Mouse (Mus musculus): ENCODE data around the gene Ankrd28. TPM values are rescaled to one million over a fixed set of nuclear protein-coding genes. Genes with fewer than 3 reads are reported as not detected.

The Ankrd28 gene
- polyA plus RNA-seq, 1 experiment, result 6.5 TPM

DNA sequence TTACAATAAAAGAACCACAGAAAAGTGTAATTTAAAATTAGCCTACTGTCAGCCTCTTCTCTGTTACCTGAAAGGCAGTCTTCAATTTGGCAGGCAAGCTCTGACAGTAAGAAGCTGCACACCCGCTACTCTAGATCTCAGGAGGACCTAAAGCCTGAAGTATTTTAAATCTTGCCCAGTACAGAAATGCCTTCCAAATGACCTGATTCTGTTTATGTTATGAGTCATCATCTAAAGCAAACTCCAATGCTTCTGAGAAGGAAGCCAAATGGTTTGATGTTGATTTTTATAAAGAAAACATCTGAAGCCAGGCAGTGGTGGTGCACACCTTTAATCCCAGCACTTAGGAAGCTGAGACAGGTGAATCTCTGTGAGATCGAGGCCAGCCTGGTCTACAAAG is 130.1 kb downstream of the Ankrd28 start:
- no peaks in the 10 kb centered on the region for H3K79me2 ChIP-seq (ENCODE audit: control insufficient read depth, insufficient read depth)
- no peak overlapping the region for H3ac ChIP-seq (ENCODE audit: control insufficient read depth, insufficient read length)
- TF ChIP-seq REST (IDR thresholded peaks at IDR 0.05; ENCODE audit: insufficient read depth, insufficient read length), result no peak
- TF ChIP-seq TCF12 (IDR thresholded peaks at IDR 0.05; ENCODE audit: insufficient read depth, poor library complexity, severe bottlenecking), result no peak
- TF ChIP-seq CEBPB (IDR thresholded peaks at IDR 0.05; ENCODE audit: insufficient read depth, poor library complexity, severe bottlenecking), result no peak
- TF ChIP-seq SRF (IDR thresholded peaks at IDR 0.05; ENCODE audit: control insufficient read depth, insufficient read length, low read depth), result no peak
- TF ChIP-seq POLR2AphosphoS2 (IDR thresholded peaks at IDR 0.05; ENCODE audit: insufficient read length, low read depth), result no peak
- TF ChIP-seq MYOD1 (IDR thresholded peaks at IDR 0.05; ENCODE audit: control insufficient read depth in 1 of 3, insufficient read length in 2 of 3, low read depth in 2 of 3), result no peak
- TF ChIP-seq USF1 (IDR thresholded peaks at IDR 0.05; ENCODE audit: low read depth), result no peak
- no peak for TF ChIP-seq POLR2A (IDR thresholded peaks at IDR 0.05; ENCODE audit: insufficient read length, low read depth)
- no peak for TF ChIP-seq MYOG (IDR thresholded peaks at IDR 0.05; ENCODE audit: control insufficient read depth in 1 of 3, insufficient read depth in 1 of 3, insufficient read length in 2 of 3, low read depth in 2 of 3)
- TF ChIP-seq E2F4 (IDR thresholded peaks at IDR 0.05; ENCODE audit: insufficient read depth), result no peak
- TF ChIP-seq MAX (IDR thresholded peaks at IDR 0.05; ENCODE audit: low read depth), result no peak
- TF ChIP-seq TCF3 (IDR thresholded peaks at IDR 0.05; ENCODE audit: insufficient read length, low read depth), result no peak
- no peak overlapping the region for H3K4me2 ChIP-seq (ENCODE audit: low read depth)
- H3K4me3 ChIP-seq, result no peak overlapping the region
- no peaks in the 10 kb centered on the region for H3K27me3 ChIP-seq (ENCODE audit: control insufficient read depth, insufficient read depth, insufficient read length)
- H3K36me3 ChIP-seq (ENCODE audit: control insufficient read depth, insufficient read depth), result peaks cover 39% of the 10 kb centered on the region

DNA sequence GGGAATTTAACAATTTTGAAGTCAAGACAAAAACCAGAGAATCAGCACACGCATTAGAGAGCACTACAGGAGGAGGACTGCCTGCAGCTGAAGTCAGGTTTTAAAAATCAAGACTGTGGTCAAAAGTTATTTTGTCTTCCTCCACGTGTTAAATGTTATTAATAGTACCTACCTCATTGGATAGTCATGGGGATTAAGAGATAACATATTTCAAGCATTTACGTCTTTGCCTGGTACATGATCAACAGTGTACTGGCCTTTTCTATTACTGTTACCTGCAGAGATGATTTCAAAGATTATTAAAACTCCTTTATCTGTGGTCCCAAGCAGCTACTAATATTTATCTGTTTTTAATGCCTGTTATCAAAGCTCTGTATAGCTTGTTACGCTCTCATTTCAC is 132.7 kb downstream of the Ankrd28 start:
- Histone ChIP-seq H3K4me3 (no peak overlapping the region), H3ac (ENCODE audit: control insufficient read depth, insufficient read length) (no peak overlapping the region), H3K27me3 (ENCODE audit: control insufficient read depth, insufficient read depth, insufficient read length) (no peaks in the 10 kb centered on the region), H3K4me2 (ENCODE audit: low read depth) (no peak overlapping the region), H3K79me2 (ENCODE audit: control insufficient read depth, insufficient read depth) (no peaks in the 10 kb centered on the region), H3K36me3 (ENCODE audit: control insufficient read depth, insufficient read depth) (peaks cover 24% of the 10 kb centered on the region)
- TF ChIP-seq USF1 (IDR thresholded peaks at IDR 0.05; ENCODE audit: low read depth) (no peak), CEBPB (IDR thresholded peaks at IDR 0.05; ENCODE audit: insufficient read depth, poor library complexity, severe bottlenecking) (no peak), SRF (IDR thresholded peaks at IDR 0.05; ENCODE audit: control insufficient read depth, insufficient read length, low read depth) (no peak), POLR2AphosphoS2 (IDR thresholded peaks at IDR 0.05; ENCODE audit: insufficient read length, low read depth) (no peak), POLR2A (IDR thresholded peaks at IDR 0.05; ENCODE audit: insufficient read length, low read depth) (no peak), TCF12 (IDR thresholded peaks at IDR 0.05; ENCODE audit: insufficient read depth, poor library complexity, severe bottlenecking) (no peak), MYOG (IDR thresholded peaks at IDR 0.05; ENCODE audit: control insufficient read depth in 1 of 3, insufficient read depth in 1 of 3, insufficient read length in 2 of 3, low read depth in 2 of 3) (no peak), MAX (IDR thresholded peaks at IDR 0.05; ENCODE audit: low read depth) (no peak), REST (IDR thresholded peaks at IDR 0.05; ENCODE audit: insufficient read depth, insufficient read length) (no peak), TCF3 (IDR thresholded peaks at IDR 0.05; ENCODE audit: insufficient read length, low read depth) (no peak), E2F4 (IDR thresholded peaks at IDR 0.05; ENCODE audit: insufficient read depth) (no peak), MYOD1 (IDR thresholded peaks at IDR 0.05; ENCODE audit: control insufficient read depth in 1 of 3, insufficient read length in 2 of 3, low read depth in 2 of 3) (no peak)

DNA sequence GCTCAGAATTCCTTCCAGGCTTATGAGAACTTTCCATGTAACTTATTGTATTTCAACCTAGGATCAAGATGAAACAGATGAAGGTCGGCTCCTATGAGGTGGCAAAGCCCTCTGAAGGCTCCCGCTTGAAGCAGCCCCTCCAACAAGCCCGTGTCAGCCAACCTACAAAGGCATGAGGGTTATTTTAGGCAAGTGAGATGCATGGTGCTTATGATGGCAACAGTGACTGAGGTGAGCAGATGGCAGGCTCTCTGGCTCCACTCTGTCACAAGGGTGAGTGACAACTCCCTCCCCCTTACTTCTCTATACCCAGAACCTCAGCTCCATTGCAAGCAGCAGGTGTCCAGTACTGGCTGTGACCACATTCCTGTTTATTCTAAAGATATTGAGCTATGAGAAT is 133.1 kb downstream of the Ankrd28 start:
- Histone ChIP-seq H3K36me3 (ENCODE audit: control insufficient read depth, insufficient read depth) (peaks cover 20% of the 10 kb centered on the region), H3ac (ENCODE audit: control insufficient read depth, insufficient read length) (no peak overlapping the region), H3K4me3 (no peak overlapping the region), H3K79me2 (ENCODE audit: control insufficient read depth, insufficient read depth) (no peaks in the 10 kb centered on the region), H3K4me2 (ENCODE audit: low read depth) (no peak overlapping the region), H3K27me3 (ENCODE audit: control insufficient read depth, insufficient read depth, insufficient read length) (no peaks in the 10 kb centered on the region)
- TF ChIP-seq TCF3 (IDR thresholded peaks at IDR 0.05; ENCODE audit: insufficient read length, low read depth), result no peak
- TF ChIP-seq MAX (IDR thresholded peaks at IDR 0.05; ENCODE audit: low read depth), result no peak
- peak; percentile 50 to 79 (median 69) for TF ChIP-seq MYOD1 (IDR thresholded peaks at IDR 0.05; ENCODE audit: control insufficient read depth in 1 of 3, insufficient read length in 2 of 3, low read depth in 2 of 3)
- peak in 1 of 3 experiments; percentile 6 for TF ChIP-seq MYOG (IDR thresholded peaks at IDR 0.05; ENCODE audit: control insufficient read depth in 1 of 3, insufficient read depth in 1 of 3, insufficient read length in 2 of 3, low read depth in 2 of 3)
- TF ChIP-seq CEBPB (IDR thresholded peaks at IDR 0.05; ENCODE audit: insufficient read depth, poor library complexity, severe bottlenecking), result no peak
- TF ChIP-seq POLR2A (IDR thresholded peaks at IDR 0.05; ENCODE audit: insufficient read length, low read depth), result no peak

DNA sequence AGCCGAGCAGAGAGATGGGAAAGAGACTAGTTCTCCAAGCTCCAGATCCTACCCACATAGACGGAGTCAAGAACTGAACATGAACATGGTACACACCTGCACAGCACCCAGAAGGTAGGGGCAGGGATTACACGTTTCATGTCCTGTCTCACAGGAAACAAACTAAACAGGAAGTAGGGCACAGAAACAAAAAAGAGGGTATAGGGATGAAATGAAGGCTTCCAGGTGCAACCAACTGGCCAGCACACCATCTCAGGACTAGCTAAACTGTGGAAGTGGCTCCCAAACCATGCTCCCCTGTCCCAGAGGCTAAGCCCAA is 133.5 kb downstream of the Ankrd28 start:
- Histone ChIP-seq H3ac (ENCODE audit: control insufficient read depth, insufficient read length) (no peak overlapping the region), H3K79me2 (ENCODE audit: control insufficient read depth, insufficient read depth) (no peaks in the 10 kb centered on the region), H3K4me3 (no peak overlapping the region), H3K27me3 (ENCODE audit: control insufficient read depth, insufficient read depth, insufficient read length) (no peaks in the 10 kb centered on the region), H3K4me2 (ENCODE audit: low read depth) (no peak overlapping the region), H3K36me3 (ENCODE audit: control insufficient read depth, insufficient read depth) (peaks cover 16% of the 10 kb centered on the region)
- TF ChIP-seq TCF3 (IDR thresholded peaks at IDR 0.05; ENCODE audit: insufficient read length, low read depth) (no peak), POLR2A (IDR thresholded peaks at IDR 0.05; ENCODE audit: insufficient read length, low read depth) (no peak), CEBPB (IDR thresholded peaks at IDR 0.05; ENCODE audit: insufficient read depth, poor library complexity, severe bottlenecking) (no peak), TCF12 (IDR thresholded peaks at IDR 0.05; ENCODE audit: insufficient read depth, poor library complexity, severe bottlenecking) (no peak), E2F4 (IDR thresholded peaks at IDR 0.05; ENCODE audit: insufficient read depth) (no peak), USF1 (IDR thresholded peaks at IDR 0.05; ENCODE audit: low read depth) (no peak), MYOD1 (IDR thresholded peaks at IDR 0.05; ENCODE audit: control insufficient read depth in 1 of 3, insufficient read length in 2 of 3, low read depth in 2 of 3) (no peak)

Measured in myocyte (in vitro differentiated cells).